Mouse (Mus musculus): Measurements from ENCODE around the gene Ado. TPM values are rescaled to one million over a fixed set of nuclear protein-coding genes. Genes with fewer than 3 reads are reported as not detected.

Gene Ado
- polyA plus RNA-seq, 1 experiment from 2014 or later, result 83.2 TPM

GRCm38 (mm10) chr10:67564509-67564908, 15.8 kb upstream of the Ado start:
- H3K27me3 ChIP-seq (replicated peaks; ENCODE audit: control insufficient read depth, insufficient read depth, low read length), result no peaks in the 10 kb centered on the region; the same call in none of the 2 replicates

DNA sequence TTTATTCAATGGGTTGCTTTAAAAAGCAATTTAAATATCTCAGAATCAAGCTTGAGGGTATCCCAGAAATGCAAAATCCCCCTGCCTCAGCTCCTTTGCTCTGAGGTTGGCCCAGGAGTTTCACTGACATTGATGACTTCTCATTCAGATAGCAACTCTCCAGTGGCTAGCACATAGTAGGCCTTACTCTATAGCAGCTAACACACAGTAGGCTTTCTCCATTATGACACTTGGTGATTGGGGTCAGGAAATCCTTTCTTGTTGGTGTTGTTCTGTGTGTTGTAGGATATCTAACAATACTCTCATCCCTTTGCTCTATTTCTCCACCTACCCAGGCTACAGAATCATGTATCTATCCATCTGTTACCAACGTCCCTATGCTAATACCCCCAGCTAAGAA, 12.4 kb upstream of the Ado start:
- no peaks in the 10 kb centered on the region for H3K9me3 ChIP-seq (ENCODE audit: control insufficient read depth, low read length)
- H3K27ac ChIP-seq (ENCODE audit: low read depth, low read length), result no peak overlapping the region
- no peak overlapping the region for H3K4me3 ChIP-seq (ENCODE audit: low read length)
- H3K9ac ChIP-seq (ENCODE audit: low read depth, low read length), result no peak overlapping the region
- H3K4me1 ChIP-seq (ENCODE audit: control insufficient read depth, insufficient read depth, low read depth, low read length), result no peaks in the 10 kb centered on the region
- ATAC-seq, result no peak
- WGBS, result 59% methylated on average over 1 of the region's 1 CpGs
- no peak overlapping the region for H3K4me2 ChIP-seq (ENCODE audit: low read length)
- H3K27me3 ChIP-seq (replicated peaks; ENCODE audit: control insufficient read depth, insufficient read depth, low read length), result no peaks in the 10 kb centered on the region; the same call in 1 of the 2 replicates
- no peaks in the 10 kb centered on the region for H3K36me3 ChIP-seq (ENCODE audit: control insufficient read depth, insufficient read depth, low read length)

More at GRCm38 (mm10) chr10:67564509-67564908, 15.8 kb upstream of the Ado start:
- no peaks in the 10 kb centered on the region for H3K9me3 ChIP-seq (ENCODE audit: control insufficient read depth, low read length)
- 92% methylated on average over 7 of the region's 7 CpGs for WGBS
- H3K4me3 ChIP-seq (ENCODE audit: low read length), result no peak overlapping the region
- no peak for ATAC-seq
- H3K36me3 ChIP-seq (ENCODE audit: control insufficient read depth, insufficient read depth, low read length), result no peaks in the 10 kb centered on the region
- no peak overlapping the region for H3K27ac ChIP-seq (ENCODE audit: low read depth, low read length)
- no peaks in the 10 kb centered on the region for H3K4me1 ChIP-seq (ENCODE audit: control insufficient read depth, insufficient read depth, low read depth, low read length)
- no peak overlapping the region for H3K9ac ChIP-seq (ENCODE audit: low read depth, low read length)
- H3K4me2 ChIP-seq (ENCODE audit: low read length), result no peak overlapping the region

GRCm38 (mm10) chr10:67559765-67560394, 11.1 kb upstream of the Ado start:
- no peak overlapping the region for H3K4me3 ChIP-seq (ENCODE audit: low read length)
- WGBS, result 26% methylated on average over 13 of the region's 13 CpGs
- H3K4me2 ChIP-seq (ENCODE audit: low read length), result 0 out of 2 replicates have a peak overlapping the region, but pooled peaks have one; percentile 1
- no peaks in the 10 kb centered on the region for H3K9me3 ChIP-seq (ENCODE audit: control insufficient read depth, low read length)
- H3K36me3 ChIP-seq (ENCODE audit: control insufficient read depth, insufficient read depth, low read length), result no peaks in the 10 kb centered on the region
- no peaks in the 10 kb centered on the region for H3K4me1 ChIP-seq (ENCODE audit: control insufficient read depth, insufficient read depth, low read depth, low read length)
- H3K27ac ChIP-seq (ENCODE audit: low read depth, low read length), result no peak overlapping the region
- H3K27me3 ChIP-seq (replicated peaks; ENCODE audit: control insufficient read depth, insufficient read depth, low read length), result no peaks in the 10 kb centered on the region; the same call in 1 of the 2 replicates
- ATAC-seq, result no peak
- no peak overlapping the region for H3K9ac ChIP-seq (ENCODE audit: low read depth, low read length)

- WGBS, result 78% methylated on average over 4 of the region's 4 CpGs
- H3K27ac ChIP-seq (ENCODE audit: low read depth, low read length), result no peak overlapping the region
Measured at GRCm38 (mm10) chr10:67558053-67558452, 9.3 kb upstream of the Ado start.

DNA sequence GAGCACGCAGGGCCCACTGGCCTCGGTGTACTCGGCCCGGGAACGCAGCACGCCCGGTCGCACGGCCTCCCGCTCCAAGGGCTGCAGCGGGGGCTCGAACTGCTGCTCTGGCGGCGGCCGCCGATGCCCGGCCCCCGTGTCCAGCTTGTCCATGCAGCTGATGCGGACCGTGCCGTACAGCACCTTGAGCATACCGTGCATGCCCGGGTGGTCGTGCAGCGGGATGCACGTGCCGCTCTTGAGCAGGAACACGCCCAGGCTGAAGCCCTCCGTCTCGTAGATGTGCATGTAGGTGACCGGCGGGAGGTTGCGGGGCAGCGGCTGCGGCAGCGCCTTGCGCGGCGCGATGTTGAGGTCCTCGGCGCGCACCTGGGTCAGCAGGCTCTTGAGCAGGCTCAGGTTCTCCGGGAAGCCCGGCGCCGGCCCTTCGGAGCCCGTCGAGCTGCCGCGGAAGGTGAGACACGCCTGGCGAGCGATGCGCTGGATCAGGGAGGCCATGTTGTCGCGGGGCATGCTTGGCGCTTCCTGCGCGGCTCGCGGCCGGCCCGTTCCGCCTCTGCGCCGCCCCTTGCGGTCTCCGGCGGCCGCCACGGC, 397 bp downstream of the Ado start:
- H3K27me3 ChIP-seq (replicated peaks; ENCODE audit: control insufficient read depth, insufficient read depth, low read length), result no peaks in the 10 kb centered on the region
- no peaks in the 10 kb centered on the region for H3K9me3 ChIP-seq (ENCODE audit: control insufficient read depth, low read length)
- H3K27ac ChIP-seq (ENCODE audit: low read depth, low read length), result peak overlapping the region; percentile 97
- ATAC-seq, result peak; percentile 87
- peak overlapping the region; percentile 91 for H3K9ac ChIP-seq (ENCODE audit: low read depth, low read length)
- peak overlapping the region; percentile 82 for H3K4me3 ChIP-seq (ENCODE audit: low read length)
- peak overlapping the region; percentile 70 for H3K4me2 ChIP-seq (ENCODE audit: low read length)
- 0% methylated on average over 72 of the region's 73 CpGs for WGBS
- H3K36me3 ChIP-seq (ENCODE audit: control insufficient read depth, insufficient read depth, low read length), result no peaks in the 10 kb centered on the region
- peaks cover 24% of the 10 kb centered on the region for H3K4me1 ChIP-seq (ENCODE audit: control insufficient read depth, insufficient read depth, low read depth, low read length)

More at GRCm38 (mm10) chr10:67558053-67558452, 9.3 kb upstream of the Ado start:
- no peaks in the 10 kb centered on the region; the same call in none of the 2 replicates for H3K27me3 ChIP-seq (replicated peaks; ENCODE audit: control insufficient read depth, insufficient read depth, low read length)
- no peak for ATAC-seq
- H3K4me2 ChIP-seq (ENCODE audit: low read length), result no peak overlapping the region
- no peak overlapping the region for H3K9ac ChIP-seq (ENCODE audit: low read depth, low read length)
- H3K4me3 ChIP-seq (ENCODE audit: low read length), result no peak overlapping the region
- H3K9me3 ChIP-seq (ENCODE audit: control insufficient read depth, low read length), result no peaks in the 10 kb centered on the region
- no peaks in the 10 kb centered on the region for H3K36me3 ChIP-seq (ENCODE audit: control insufficient read depth, insufficient read depth, low read length)
- no peaks in the 10 kb centered on the region for H3K4me1 ChIP-seq (ENCODE audit: control insufficient read depth, insufficient read depth, low read depth, low read length)

GRCm38 (mm10) chr10:67547850-67548260, 900 bp downstream of the Ado start:
- peak; percentile 5; the same call in 1 of the 2 replicates for ATAC-seq
- Histone ChIP-seq H3K36me3 (ENCODE audit: control insufficient read depth, insufficient read depth, low read length) (no peaks in the 10 kb centered on the region), H3K9me3 (ENCODE audit: control insufficient read depth, low read length) (no peaks in the 10 kb centered on the region), H3K9ac (ENCODE audit: low read depth, low read length) (peak overlapping the region; percentile 91), H3K27ac (ENCODE audit: low read depth, low read length) (peak overlapping the region; percentile 97), H3K4me1 (ENCODE audit: control insufficient read depth, insufficient read depth, low read depth, low read length) (peaks cover 24% of the 10 kb centered on the region), H3K4me3 (ENCODE audit: low read length) (peak overlapping the region; percentile 82), H3K27me3 (replicated peaks; ENCODE audit: control insufficient read depth, insufficient read depth, low read length) (no peaks in the 10 kb centered on the region), H3K4me2 (ENCODE audit: low read length) (peak overlapping the region; percentile 70)
- 1% methylated on average over 20 of the region's 20 CpGs for WGBS

GRCm38 (mm10) chr10:67540591-67540990, 8.2 kb downstream of the Ado start:
- H3K36me3 ChIP-seq (ENCODE audit: control insufficient read depth, insufficient read depth, low read length), result no peaks in the 10 kb centered on the region
- H3K4me3 ChIP-seq (ENCODE audit: low read length), result no peak overlapping the region
- 15% methylated on average over 19 of the region's 19 CpGs for WGBS
- peaks cover 31% of the 10 kb centered on the region for H3K4me1 ChIP-seq (ENCODE audit: control insufficient read depth, insufficient read depth, low read depth, low read length)
- H3K9me3 ChIP-seq (ENCODE audit: control insufficient read depth, low read length), result no peaks in the 10 kb centered on the region
- no peak overlapping the region for H3K27ac ChIP-seq (ENCODE audit: low read depth, low read length)
- H3K9ac ChIP-seq (ENCODE audit: low read depth, low read length), result no peak overlapping the region
- H3K4me2 ChIP-seq (ENCODE audit: low read length), result no peak overlapping the region
- H3K27me3 ChIP-seq (replicated peaks; ENCODE audit: control insufficient read depth, insufficient read depth, low read length), result peaks cover 47% of the 10 kb centered on the region
- no peak for ATAC-seq

DNA sequence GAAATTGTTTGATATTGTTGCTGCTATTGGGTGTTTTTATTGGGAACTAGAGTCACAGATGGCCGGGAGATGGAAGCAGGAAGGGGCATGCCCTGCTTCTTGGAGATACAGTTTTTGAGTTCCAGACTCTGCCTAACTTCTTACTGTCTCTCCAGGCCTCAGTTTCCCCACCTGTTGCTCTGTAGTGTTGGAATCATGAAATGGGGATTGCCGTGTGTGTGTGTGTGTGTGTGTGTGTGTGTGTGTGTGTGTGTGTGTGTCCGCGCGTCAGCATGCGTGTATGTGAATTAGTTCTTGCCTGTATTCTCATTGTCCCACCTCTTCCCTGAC, 9.4 kb downstream of the Ado start:
- Histone ChIP-seq H3K4me1 (ENCODE audit: control insufficient read depth, insufficient read depth, low read depth, low read length) (peaks cover 36% of the 10 kb centered on the region), H3K27ac (ENCODE audit: low read depth, low read length) (no peak overlapping the region), H3K4me2 (ENCODE audit: low read length) (no peak overlapping the region; the same call in 1 of the 2 replicates), H3K36me3 (ENCODE audit: control insufficient read depth, insufficient read depth, low read length) (no peaks in the 10 kb centered on the region), H3K9ac (ENCODE audit: low read depth, low read length) (no peak overlapping the region), H3K27me3 (replicated peaks; ENCODE audit: control insufficient read depth, insufficient read depth, low read length) (peaks cover 59% of the 10 kb centered on the region), H3K9me3 (ENCODE audit: control insufficient read depth, low read length) (no peaks in the 10 kb centered on the region), H3K4me3 (ENCODE audit: low read length) (peak overlapping the region; percentile 71)
- no peak for ATAC-seq
- 32% methylated on average over 6 of the region's 6 CpGs for WGBS

- Histone ChIP-seq H3K4me3 (ENCODE audit: low read length) (peak overlapping the region; percentile 71), H3K36me3 (ENCODE audit: control insufficient read depth, insufficient read depth, low read length) (no peaks in the 10 kb centered on the region), H3K4me1 (ENCODE audit: control insufficient read depth, insufficient read depth, low read depth, low read length) (peaks cover 36% of the 10 kb centered on the region), H3K9ac (ENCODE audit: low read depth, low read length) (peak overlapping the region; percentile 38; the same call in 1 of the 2 replicates), H3K9me3 (ENCODE audit: control insufficient read depth, low read length) (no peaks in the 10 kb centered on the region), H3K4me2 (ENCODE audit: low read length) (peak overlapping the region; percentile 97), H3K27me3 (replicated peaks; ENCODE audit: control insufficient read depth, insufficient read depth, low read length) (peaks cover 65% of the 10 kb centered on the region), H3K27ac (ENCODE audit: low read depth, low read length) (no peak overlapping the region)
- no peak for ATAC-seq
- under 1% methylated on average over 49 of the region's 50 CpGs for WGBS
Measured at GRCm38 (mm10) chr10:67538585-67539400, 10.0 kb downstream of the Ado start.

Measured in hindbrain, embryonic 16.5 days (tissue).